Mouse (Mus musculus): ENCODE results near the gene Igf2. TPM values are rescaled to one million over a fixed set of nuclear protein-coding genes. Genes with fewer than 3 reads are reported as not detected.

Igf2 gene
- total and polyA plus RNA-seq, 3 experiments: not detected

GRCm38 (mm10) chr7:142653726-142654125 lies 12.9 kb downstream of the Igf2 start:
- DNase-seq (ENCODE audit: extremely low read depth): no peak
- Histone ChIP-seq H3K27ac (ENCODE audit: insufficient read depth, low read depth) (no peak overlapping the region), H3K36me3 (replicated peaks in 1 of 2; ENCODE audit: control insufficient read depth in 1 of 2, insufficient read depth in 1 of 2, low read length in 1 of 2) (no peaks in the 10 kb centered on the region), H3K4me2 (ENCODE audit: insufficient read depth, low read depth, poor library complexity, severe bottlenecking) (no peak overlapping the region), H3K9ac (ENCODE audit: insufficient read depth, low read depth) (no peak overlapping the region), H3K4me3 (replicated peaks in 1 of 3; ENCODE audit: low read depth in 2 of 3, low read length in 2 of 3, poor library complexity in 1 of 3) (no peak overlapping the region), H3K27me3 (replicated peaks) (peaks cover 71% of the 10 kb centered on the region), H3K4me1 (ENCODE audit: control insufficient read depth in 1 of 2, insufficient read depth in 2 of 2) (no peaks in the 10 kb centered on the region), H3K79me2 (replicated peaks; ENCODE audit: control insufficient read depth, extremely low read depth, insufficient read depth, poor library complexity, severe bottlenecking) (no peaks in the 10 kb centered on the region), H3K9me3 (replicated peaks; ENCODE audit: low read length) (peaks cover 6% of the 10 kb centered on the region)
- TF ChIP-seq TBP (conservative IDR thresholded peaks at IDR 0.05; ENCODE audit: low read depth, low read length) (no peak), SIN3A (IDR thresholded peaks at IDR 0.05; ENCODE audit: low read length) (no peak), MXI1 (IDR thresholded peaks at IDR 0.05; ENCODE audit: low read depth, low read length) (no peak), TCF12 (IDR thresholded peaks at IDR 0.05; ENCODE audit: low read depth, low read length) (no peak), ETS1 (conservative IDR thresholded peaks at IDR 0.05; ENCODE audit: low read depth, low read length) (no peak), MYC (IDR thresholded peaks at IDR 0.05; ENCODE audit: low read depth, low read length) (no peak), KAT2A (IDR thresholded peaks at IDR 0.05; ENCODE audit: insufficient replicate concordance, low read length) (no peak), UBTF (IDR thresholded peaks at IDR 0.05; ENCODE audit: low read depth, low read length) (no peak), RAD21 (IDR thresholded peaks at IDR 0.05; ENCODE audit: low read depth, low read length) (no peak), ZMIZ1 (IDR thresholded peaks at IDR 0.05; ENCODE audit: low read depth, low read length) (no peak), ZC3H11A (IDR thresholded peaks at IDR 0.05; ENCODE audit: low read depth, low read length) (no peak), MAFK (IDR thresholded peaks at IDR 0.05; ENCODE audit: insufficient replicate concordance, low read length) (no peak), CHD1 (IDR thresholded peaks at IDR 0.05; ENCODE audit: low read depth, low read length) (no peak), JUN (IDR thresholded peaks at IDR 0.05; ENCODE audit: insufficient read depth, low read depth, low read length) (no peak), ZNF384 (IDR thresholded peaks at IDR 0.05; ENCODE audit: low read depth, low read length) (no peak), NRF1 (IDR thresholded peaks at IDR 0.05; ENCODE audit: low read depth, low read length) (no peak), USF2 (conservative IDR thresholded peaks at IDR 0.05; ENCODE audit: low read depth, low read length) (no peak), MEF2A (IDR thresholded peaks at IDR 0.05; ENCODE audit: borderline replicate concordance, low read depth, low read length) (no peak), ZKSCAN1 (IDR thresholded peaks at IDR 0.05; ENCODE audit: borderline replicate concordance, low read depth, low read length) (no peak)
- dilution Hi-C loops (cut with MboI; ENCODE audit: extremely low pct_ligation_motif_present, extremely low pct_unique_long_range_greater_than_20kb, low sequenced_read_pairs) (no loop called here), in situ Hi-C loops (cut with MboI; ENCODE audit: low pct_ligation_motif_present, low pct_unique_long_range_greater_than_20kb, low sequenced_read_pairs) (no loop called here)

DNA sequence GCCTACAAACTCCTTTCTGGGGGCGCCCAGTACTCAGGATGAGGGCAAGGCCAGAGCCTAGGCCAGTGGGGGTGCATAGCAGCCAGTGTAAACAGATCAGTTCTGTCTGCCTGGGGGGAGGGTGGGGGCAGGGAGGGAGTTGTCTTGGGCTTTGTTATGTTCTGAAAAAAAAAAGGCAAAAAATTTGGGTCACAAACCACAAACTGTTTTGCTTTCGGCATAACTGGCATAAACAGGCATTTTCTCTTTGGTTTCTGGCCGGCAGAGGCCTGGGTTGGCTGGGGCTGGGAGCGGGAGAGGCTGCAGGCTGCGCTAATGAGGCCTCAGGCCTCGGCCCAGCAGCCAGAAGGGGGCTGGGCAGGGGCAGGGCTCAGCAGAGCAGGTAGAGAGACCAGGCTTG lies 19.9 kb downstream of the Igf2 start:
- TF ChIP-seq E2F4 (IDR thresholded peaks at IDR 0.05; ENCODE audit: insufficient replicate concordance, low read depth, low read length) (no peak), CHD1 (IDR thresholded peaks at IDR 0.05; ENCODE audit: low read depth, low read length) (no peak), MAFK (IDR thresholded peaks at IDR 0.05; ENCODE audit: insufficient replicate concordance, low read length) (no peak), NELFE (IDR thresholded peaks at IDR 0.05; ENCODE audit: low read depth, low read length) (no peak), NRF1 (IDR thresholded peaks at IDR 0.05; ENCODE audit: low read depth, low read length) (no peak), ETS1 (conservative IDR thresholded peaks at IDR 0.05; ENCODE audit: low read depth, low read length) (no peak), UBTF (IDR thresholded peaks at IDR 0.05; ENCODE audit: low read depth, low read length) (no peak), MXI1 (IDR thresholded peaks at IDR 0.05; ENCODE audit: low read depth, low read length) (no peak), IRF4 (IDR thresholded peaks at IDR 0.05; ENCODE audit: low read depth, low read length) (no peak), JUND (conservative IDR thresholded peaks at IDR 0.05; ENCODE audit: low read depth, low read length) (no peak), POLR2A (IDR thresholded peaks at IDR 0.05; ENCODE audit: low read depth, low read length) (no peak), ELF1 (IDR thresholded peaks at IDR 0.05; ENCODE audit: low read depth, low read length) (no peak)
- H3K9ac ChIP-seq (ENCODE audit: insufficient read depth, low read depth): no peak overlapping the region
- no peaks in the 10 kb centered on the region for H3K36me3 ChIP-seq (replicated peaks in 1 of 2; ENCODE audit: control insufficient read depth in 1 of 2, insufficient read depth in 1 of 2, low read length in 1 of 2)
- no peak overlapping the region for H3K4me3 ChIP-seq (replicated peaks in 1 of 3; ENCODE audit: low read depth in 2 of 3, low read length in 2 of 3, poor library complexity in 1 of 3)
- no peaks in the 10 kb centered on the region for H3K79me2 ChIP-seq (replicated peaks; ENCODE audit: control insufficient read depth, extremely low read depth, insufficient read depth, poor library complexity, severe bottlenecking)
- in situ Hi-C loops (cut with MboI; ENCODE audit: low pct_ligation_motif_present, low pct_unique_long_range_greater_than_20kb, low sequenced_read_pairs) (no loop called here), dilution Hi-C loops (cut with MboI; ENCODE audit: extremely low pct_ligation_motif_present, extremely low pct_unique_long_range_greater_than_20kb, low sequenced_read_pairs) (no loop called here)
- H3K9me3 ChIP-seq (replicated peaks; ENCODE audit: low read length): peaks cover 7% of the 10 kb centered on the region
- H3K4me2 ChIP-seq (ENCODE audit: insufficient read depth, low read depth, poor library complexity, severe bottlenecking): no peak overlapping the region
- H3K27me3 ChIP-seq (replicated peaks): peaks cover 86% of the 10 kb centered on the region
- H3K27ac ChIP-seq (ENCODE audit: insufficient read depth, low read depth): no peak overlapping the region
- no peak for DNase-seq (ENCODE audit: extremely low read depth)
- H3K4me1 ChIP-seq (ENCODE audit: control insufficient read depth in 1 of 2, insufficient read depth in 2 of 2): no peaks in the 10 kb centered on the region

Measured in CH12.LX (cell line).